Mouse (Mus musculus): ENCODE data around the gene Zc3h7a.
A peak's percentile ranks its signal among the peaks of the same experiment; 100 is the strongest.
"Not testable (repeated sequence)": the region's sequence is repeated elsewhere in the genome, so short reads cannot be mapped to it uniquely, and the experiment has no call there.

Gene Zc3h7a

GRCm38 (mm10) chr16:11176208-11176883, at the start of gene Zc3h7a:
TSS of gene Zc3h7a (minus strand) at chr16:11176393.
- peak; percentile 92 to 93 for DNase-seq

GRCm38 (mm10) chr16:11217801-11218200, 41.6 kb upstream of the Zc3h7a start:
- no peak for DNase-seq

- no peak for DNase-seq
Measured at GRCm38 (mm10) chr16:11203600-11204390, 27.6 kb upstream of the Zc3h7a start.

- peak; percentile 96 for DNase-seq
Measured at GRCm38 (mm10) chr16:11202571-11203554, 26.7 kb upstream of the Zc3h7a start, which contains the start of gene Rsl1d1. TSS of gene Rsl1d1 (minus strand) at chr16:11203331.

GRCm38 (mm10) chr16:11201740-11202394, 25.7 kb upstream of the Zc3h7a start:
- no peak for DNase-seq

GRCm38 (mm10) chr16:11200247-11200646, 24.1 kb upstream of the Zc3h7a start:
- no peak for DNase-seq

- no peak for DNase-seq
Measured at GRCm38 (mm10) chr16:11198467-11198866, 22.3 kb upstream of the Zc3h7a start.

- no peak for DNase-seq
Measured at GRCm38 (mm10) chr16:11197052-11197451, 20.9 kb upstream of the Zc3h7a start.

- no peak for DNase-seq
Measured at GRCm38 (mm10) chr16:11193231-11193630, 17.0 kb upstream of the Zc3h7a start.

- peak; percentile 79 to 81 for DNase-seq
Measured at GRCm38 (mm10) chr16:11190150-11190549, 14.0 kb upstream of the Zc3h7a start.

GRCm38 (mm10) chr16:11177404-11177803, 1.2 kb upstream of the Zc3h7a start:
- DNase-seq, result no peak

- DNase-seq, result no peak
Measured at GRCm38 (mm10) chr16:11176884-11177244, 671 bp upstream of the Zc3h7a start.

- peak; percentile 77 to 82 for DNase-seq
Measured at GRCm38 (mm10) chr16:11175489-11176207, 545 bp downstream of the Zc3h7a start.

- no peak for DNase-seq
Measured at GRCm38 (mm10) chr16:11175100-11175488, 1.1 kb downstream of the Zc3h7a start.

- peak; percentile 79 for DNase-seq
Measured at GRCm38 (mm10) chr16:11174671-11175081, 1.5 kb downstream of the Zc3h7a start.

GRCm38 (mm10) chr16:11171679-11172078, 4.5 kb downstream of the Zc3h7a start:
- DNase-seq, result no peak

GRCm38 (mm10) chr16:11166431-11166830, 9.8 kb downstream of the Zc3h7a start:
- DNase-seq, result no peak

GRCm38 (mm10) chr16:11164695-11165255, 11.4 kb downstream of the Zc3h7a start:
- DNase-seq, result no peak

GRCm38 (mm10) chr16:11157721-11158120, 18.5 kb downstream of the Zc3h7a start:
- not testable (repeated sequence) for DNase-seq

- DNase-seq, result no peak
Measured at GRCm38 (mm10) chr16:11154500-11154899, 21.7 kb downstream of the Zc3h7a start.

Measured in cerebellum, postnatal 10 days (tissue).